ENCODE assay signal across 9 mouse cellular contexts in the genomic region with DNA sequence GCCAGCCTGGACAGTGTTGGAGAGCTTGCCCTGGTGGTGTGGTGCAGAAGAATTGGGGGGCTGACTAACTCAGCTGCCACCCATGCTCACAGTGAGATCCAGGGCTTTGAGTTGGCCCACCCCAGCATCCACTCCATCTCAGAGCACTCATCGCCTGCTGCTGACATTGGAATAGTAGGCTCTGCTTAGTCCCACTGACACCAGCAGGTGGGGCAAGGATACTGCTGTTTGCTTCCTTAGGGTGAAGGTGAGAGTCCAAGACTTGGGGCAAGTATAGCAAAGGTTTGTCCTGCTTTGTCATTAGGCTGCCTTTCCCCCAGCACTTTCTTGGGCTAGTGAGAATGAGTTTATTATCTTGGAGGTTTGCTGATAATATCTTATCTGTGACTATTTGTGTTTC. TPM values are rescaled to one million over a fixed set of nuclear protein-coding genes. Genes with fewer than 3 reads are reported as not detected.
DNase-seq lines count a peak whose midpoint lies in the region; ATAC-seq lines count a peak whose summit lies in the region.
"Had no signal": no experiment of that assay in that cellular context is flagged by ENCODE, and none has a peak within 500 bp of the region (broad histone marks: within the 10 kb centered on the region; RNA-seq: fewer than 3 reads in every experiment).

No protein-coding gene starts in this region.

- peaks cover 18% of the 10 kb centered on the region for H3K4me1 ChIP-seq in embryonic facial prominence, embryonic 10.5 days
- H3K4me1 ChIP-seq in midbrain, embryonic 11.5 days (ENCODE audit: control insufficient read depth, insufficient read depth, low read length): no peaks in the 10 kb centered on the region

- H3K9ac ChIP-seq in midbrain, embryonic 11.5 days (ENCODE audit: low read length): no peak overlapping the region

- H3K27me3 ChIP-seq in embryonic facial prominence, embryonic 10.5 days (replicated peaks; ENCODE audit: low read depth, poor library complexity, severe bottlenecking): no peaks in the 10 kb centered on the region
- no peaks in the 10 kb centered on the region for H3K27me3 ChIP-seq in midbrain, embryonic 11.5 days (ENCODE audit: control insufficient read depth, insufficient read depth, low read length)

- no peaks in the 10 kb centered on the region for H3K9me3 ChIP-seq in embryonic facial prominence, embryonic 10.5 days
- H3K9me3 ChIP-seq in midbrain, embryonic 11.5 days (ENCODE audit: control insufficient read depth, low read length): no peaks in the 10 kb centered on the region

- DNase-seq in cerebellum, postnatal 10 days: peak; percentile 14 to 42
- no peak for DNase-seq in cerebellum, adult 9-11 months
- peak; percentile 15 for DNase-seq in ovary, postnatal 14 days (ENCODE audit: low spot score)
- DNase-seq in ovary, postnatal 10 days (ENCODE audit: low spot score): no peak
- peak; percentile 19 for DNase-seq in embryonic facial prominence, embryonic 10.5 days (ENCODE audit: low spot score)
- peak; percentile 27 for DNase-seq in lung, postnatal 36 days
- DNase-seq in right cerebral cortex, postnatal 25 days: no peak
- DNase-seq in midbrain, embryonic 11.5 days (ENCODE audit: low spot score, missing footprints): no peak

- no peaks in the 10 kb centered on the region for H3K36me3 ChIP-seq in embryonic facial prominence, embryonic 10.5 days (replicated peaks)
- no peaks in the 10 kb centered on the region for H3K36me3 ChIP-seq in midbrain, embryonic 11.5 days (ENCODE audit: control insufficient read depth, insufficient read depth, low read length)

- ATAC-seq in midbrain, embryonic 11.5 days (ENCODE audit: low FRiP score): no peak

- WGBS in embryonic facial prominence, embryonic 10.5 days: 46% methylated on average over 1 of the region's 1 CpGs
- 27% methylated on average over 1 of the region's 1 CpGs for WGBS in midbrain, embryonic 11.5 days

- H3K4me3 ChIP-seq in embryonic facial prominence, embryonic 10.5 days: no peak overlapping the region
- no peak overlapping the region for H3K4me3 ChIP-seq in midbrain, embryonic 11.5 days (ENCODE audit: low read depth, low read length)

- H3K4me2 ChIP-seq in midbrain, embryonic 11.5 days: no peak overlapping the region

- no peak overlapping the region for H3K27ac ChIP-seq in embryonic facial prominence, embryonic 10.5 days (replicated peaks)
- H3K27ac ChIP-seq in midbrain, embryonic 11.5 days (ENCODE audit: low read depth, low read length): no peak overlapping the region

RNA-seq across cellular contexts. Expression of gene Galntl5, which starts 7.5 kb away (rescaled TPM):
- polyA plus RNA-seq in embryonic facial prominence, embryonic 10.5 days (2016; fragmentation: Nextera tagmentation; extraction: Ambion mirVana): not detected in 2 replicates
- polyA plus RNA-seq in midbrain, embryonic 11.5 days (2014; fragmentation: Nextera tagmentation; extraction: Ambion mirVana): not detected in 2 replicates

RNA-seq across cellular contexts. Expression of gene Galnt11, which starts 32.9 kb away (rescaled TPM):
- polyA plus RNA-seq in embryonic facial prominence, embryonic 10.5 days (2016; fragmentation: Nextera tagmentation; extraction: Ambion mirVana): 29.3 and 29.8 TPM in 2 replicates
- 40.3 and 41.3 TPM in 2 replicates for polyA plus RNA-seq in midbrain, embryonic 11.5 days (2014; fragmentation: Nextera tagmentation; extraction: Ambion mirVana)

RNA-seq across cellular contexts. Expression of gene E130116L18Rik, which starts 34.2 kb away (rescaled TPM):
- 2.9 TPM in 1 of 2 replicates, not detected in the other for polyA plus RNA-seq in embryonic facial prominence, embryonic 10.5 days (2016; fragmentation: Nextera tagmentation; extraction: Ambion mirVana)
- polyA plus RNA-seq in midbrain, embryonic 11.5 days (2014; fragmentation: Nextera tagmentation; extraction: Ambion mirVana): not detected in 2 replicates
- polyA plus RNA-seq: gonadal fat pad, adult 2 months had no signal

Comparison
In these comparisons a context has a peak if more than half of its experiments do, and no peak if none do; other contexts are left out.
1. DNase-seq: peak in cerebellum, postnatal 10 days (2 of 2), ovary, postnatal 14 days (single experiment), embryonic facial prominence, embryonic 10.5 days (single experiment) and lung, postnatal 36 days (single experiment); none in cerebellum, adult 9-11 months (single experiment), ovary, postnatal 10 days (single experiment), right cerebral cortex, postnatal 25 days (single experiment) and midbrain, embryonic 11.5 days (single experiment).